Mouse (Mus musculus): ENCODE data around the gene Olfr1434. TPM values are rescaled to one million over a fixed set of nuclear protein-coding genes. Genes with fewer than 3 reads are reported as not detected.
"Not testable (repeated sequence)": the region's sequence is repeated elsewhere in the genome, so short reads cannot be mapped to it uniquely, and the experiment has no call there.

The Olfr1434 gene
- total RNA-seq (2014; fragmentation: Nextera tagmentation): not detected in 2 replicates
- 0.05 and 0.06 TPM in 2 replicates for total RNA-seq (2017)
- polyA plus RNA-seq (2012): not detected in 2 replicates

DNA sequence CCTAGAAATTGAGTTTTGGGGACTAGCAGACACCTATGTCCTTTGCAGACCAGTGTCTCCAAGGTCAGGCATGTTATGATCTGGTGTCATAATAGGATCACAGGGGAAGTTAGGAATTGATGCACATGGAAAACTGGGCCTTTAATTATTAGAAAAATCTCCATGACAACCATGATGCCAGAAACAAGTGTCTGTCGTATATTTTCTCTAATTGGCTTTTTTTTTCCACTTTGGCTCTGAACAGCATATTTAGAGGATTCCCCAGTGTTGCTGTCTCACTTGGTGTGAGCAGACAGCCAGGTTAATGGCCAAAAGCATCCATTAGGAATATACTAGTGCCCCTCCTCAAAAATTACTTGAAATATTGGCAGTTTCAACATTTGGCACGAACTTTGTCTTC is at the start of gene Olfr1434:
Gene Olfr1434, plus strand, starts transcription at position 301 of the 400 bp plus-strand sequence.
- no peak for ATAC-seq (ENCODE audit: extremely low read depth, insufficient number of reproducible peaks, low FRiP score, poor library complexity, severe bottlenecking)
- H3K4me3 ChIP-seq (ENCODE audit: low read depth, low read length): no peak within 1 kb of the TSS
- H3K36me3 ChIP-seq (replicated peaks): no peaks in the 10 kb centered on the region
- H3K27me3 ChIP-seq (ENCODE audit: insufficient read depth, low read length): no peaks in the 10 kb centered on the region
- DNase-seq (ENCODE audit: low spot score): no peak
- TF ChIP-seq TAL1 (conservative IDR thresholded peaks at IDR 0.05; ENCODE audit: low read depth, low read length) (no peak), CTCF (IDR thresholded peaks at IDR 0.05; ENCODE audit: low read depth, low read length) (no peak), POLR2AphosphoS5 (IDR thresholded peaks at IDR 0.05; ENCODE audit: insufficient replicate concordance, low read depth, low read length) (no peak), GATA2 (IDR thresholded peaks at IDR 0.05; ENCODE audit: borderline replicate concordance, low read depth, low read length) (no peak), GATA1 (IDR thresholded peaks at IDR 0.05; ENCODE audit: borderline replicate concordance, low read length) (no peak)
- H3K9me3 ChIP-seq (replicated peaks): no peaks in the 10 kb centered on the region
- no peaks in the 10 kb centered on the region for H3K4me1 ChIP-seq (ENCODE audit: insufficient read depth, low read depth, low read length)

DNA sequence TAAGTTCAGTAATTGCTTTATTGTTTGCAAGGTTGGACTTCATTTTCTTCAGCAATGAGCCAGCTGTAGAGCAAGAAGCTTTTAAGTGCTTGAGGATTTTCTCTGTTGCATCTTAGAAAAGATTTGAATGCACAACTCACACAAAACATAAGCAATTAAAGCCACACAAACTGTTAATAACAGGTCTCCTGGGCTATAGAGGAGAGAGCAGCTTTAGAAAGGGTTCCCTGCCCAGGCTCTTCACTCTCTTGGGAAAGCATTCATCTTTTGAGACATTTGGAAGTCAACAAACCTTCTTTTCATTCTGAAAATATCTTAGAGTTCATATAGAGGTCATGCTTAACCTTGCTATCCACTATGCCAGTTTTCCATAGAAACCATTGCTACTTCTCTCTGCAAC is 47.2 kb upstream of the Olfr1434 start, which contains the start of gene Olfr1432:
Gene Olfr1432, minus strand, starts transcription at position 101 of the 400 bp plus-strand sequence.
- not testable (repeated sequence) for H3K4me1 ChIP-seq (ENCODE audit: insufficient read depth, low read depth, low read length); H3K9me3 ChIP-seq (replicated peaks); H3K4me3 ChIP-seq (ENCODE audit: low read depth, low read length); H3K36me3 ChIP-seq (replicated peaks); DNase-seq (ENCODE audit: low spot score); ATAC-seq (ENCODE audit: extremely low read depth, insufficient number of reproducible peaks, low FRiP score, poor library complexity, severe bottlenecking); H3K27me3 ChIP-seq (ENCODE audit: insufficient read depth, low read length)

DNA sequence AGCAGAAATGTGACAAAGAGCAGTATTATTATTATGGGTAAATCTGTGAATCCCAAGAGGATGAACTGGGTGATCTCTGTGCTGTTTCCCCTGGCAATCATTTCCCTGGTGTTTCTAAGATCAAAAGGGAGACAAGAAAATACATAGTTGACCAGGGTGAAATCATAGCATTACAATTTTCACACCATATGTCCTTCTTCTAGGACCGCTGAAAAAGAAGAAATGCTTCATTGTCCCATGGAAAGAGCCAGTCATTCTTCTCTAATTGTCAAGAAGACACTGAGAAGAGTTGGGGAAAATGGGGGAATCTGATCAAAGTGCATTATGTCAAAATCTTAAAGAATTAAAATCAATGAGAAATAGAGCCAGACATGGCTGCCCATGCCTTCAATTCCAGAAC is 38.1 kb upstream of the Olfr1434 start, which contains the start of gene Olfr262:
Gene Olfr262, minus strand, starts transcription at position 101 of the 400 bp plus-strand sequence.
- ATAC-seq (ENCODE audit: extremely low read depth, insufficient number of reproducible peaks, low FRiP score, poor library complexity, severe bottlenecking) (no peak), DNase-seq (ENCODE audit: low spot score) (no peak)
- TF ChIP-seq TAL1 (conservative IDR thresholded peaks at IDR 0.05; ENCODE audit: low read depth, low read length): no peak
- no peak for TF ChIP-seq GATA2 (IDR thresholded peaks at IDR 0.05; ENCODE audit: borderline replicate concordance, low read depth, low read length)
- no peak for TF ChIP-seq CTCF (IDR thresholded peaks at IDR 0.05; ENCODE audit: low read depth, low read length)
- TF ChIP-seq GATA1 (IDR thresholded peaks at IDR 0.05; ENCODE audit: borderline replicate concordance, low read length): no peak
- no peak for TF ChIP-seq POLR2AphosphoS5 (IDR thresholded peaks at IDR 0.05; ENCODE audit: insufficient replicate concordance, low read depth, low read length)
- Histone ChIP-seq H3K4me3 (ENCODE audit: low read depth, low read length) (no peak within 1 kb of the TSS), H3K27me3 (ENCODE audit: insufficient read depth, low read length) (no peaks in the 10 kb centered on the region), H3K4me1 (ENCODE audit: insufficient read depth, low read depth, low read length) (no peaks in the 10 kb centered on the region), H3K9me3 (replicated peaks) (no peaks in the 10 kb centered on the region), H3K36me3 (replicated peaks) (no peaks in the 10 kb centered on the region)

DNA sequence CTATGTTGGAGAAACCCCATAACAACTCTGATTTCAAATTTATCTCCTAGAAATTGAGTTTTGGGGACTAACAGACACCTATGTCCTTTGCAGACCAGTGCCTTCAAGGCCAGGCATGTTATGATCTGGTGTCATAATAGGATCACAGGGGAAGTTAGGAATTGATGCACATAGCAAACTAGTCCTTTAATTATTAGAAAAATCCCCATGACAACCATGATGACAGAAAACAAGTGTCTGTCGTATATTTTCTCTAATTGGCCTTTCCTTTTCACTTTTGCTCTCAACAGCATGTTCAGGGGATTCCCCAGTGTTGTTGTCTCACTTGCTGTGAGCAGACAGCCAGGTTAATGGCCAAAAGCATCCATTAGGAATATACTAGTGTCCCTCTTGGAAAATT is 18.9 kb upstream of the Olfr1434 start, which contains the start of gene Olfr235:
Gene Olfr235, plus strand, starts transcription at position 301 of the 400 bp plus-strand sequence.
- TF ChIP-seq GATA1 (IDR thresholded peaks at IDR 0.05; ENCODE audit: borderline replicate concordance, low read length) (no peak), GATA2 (IDR thresholded peaks at IDR 0.05; ENCODE audit: borderline replicate concordance, low read depth, low read length) (no peak), TAL1 (conservative IDR thresholded peaks at IDR 0.05; ENCODE audit: low read depth, low read length) (no peak), POLR2AphosphoS5 (IDR thresholded peaks at IDR 0.05; ENCODE audit: insufficient replicate concordance, low read depth, low read length) (no peak), CTCF (IDR thresholded peaks at IDR 0.05; ENCODE audit: low read depth, low read length) (no peak)
- no peaks in the 10 kb centered on the region for H3K4me1 ChIP-seq (ENCODE audit: insufficient read depth, low read depth, low read length)
- H3K9me3 ChIP-seq (replicated peaks): no peaks in the 10 kb centered on the region
- no peaks in the 10 kb centered on the region for H3K27me3 ChIP-seq (ENCODE audit: insufficient read depth, low read length)
- DNase-seq (ENCODE audit: low spot score) (no peak), ATAC-seq (ENCODE audit: extremely low read depth, insufficient number of reproducible peaks, low FRiP score, poor library complexity, severe bottlenecking) (no peak)
- no peaks in the 10 kb centered on the region for H3K36me3 ChIP-seq (replicated peaks)
- H3K4me3 ChIP-seq (ENCODE audit: low read depth, low read length): no peak within 1 kb of the TSS

DNA sequence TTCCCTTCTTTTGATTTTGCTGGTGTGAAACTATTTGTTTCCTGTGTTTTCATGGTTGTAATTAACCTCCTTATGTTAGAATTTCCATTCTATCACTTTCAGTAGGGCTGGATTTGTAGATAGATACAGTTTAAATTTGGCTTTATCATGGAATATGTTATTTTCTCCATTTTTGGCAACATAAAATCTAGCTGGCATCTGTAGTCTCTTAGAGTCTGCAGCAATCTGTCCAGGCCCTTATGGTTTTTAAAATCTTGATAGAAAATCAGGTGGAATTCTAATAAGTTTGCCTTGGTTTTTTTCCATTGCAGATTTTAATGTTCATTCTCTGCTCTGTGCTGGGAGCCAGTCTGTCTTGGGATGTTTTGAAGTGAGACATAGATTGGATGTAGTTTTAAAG is 13.3 kb downstream of the Olfr1434 start:
- Histone ChIP-seq H3K27me3 (ENCODE audit: insufficient read depth, low read length) (no peaks in the 10 kb centered on the region), H3K4me1 (ENCODE audit: insufficient read depth, low read depth, low read length) (no peaks in the 10 kb centered on the region), H3K9me3 (replicated peaks) (no peaks in the 10 kb centered on the region), H3K36me3 (replicated peaks) (no peaks in the 10 kb centered on the region), H3K4me3 (ENCODE audit: low read depth, low read length) (no peak overlapping the region)
- TF ChIP-seq POLR2AphosphoS5 (IDR thresholded peaks at IDR 0.05; ENCODE audit: insufficient replicate concordance, low read depth, low read length) (no peak), GATA1 (IDR thresholded peaks at IDR 0.05; ENCODE audit: borderline replicate concordance, low read length) (no peak), TAL1 (conservative IDR thresholded peaks at IDR 0.05; ENCODE audit: low read depth, low read length) (no peak)
- no peak for ATAC-seq (ENCODE audit: extremely low read depth, insufficient number of reproducible peaks, low FRiP score, poor library complexity, severe bottlenecking)
- no peak for DNase-seq (ENCODE audit: low spot score)

DNA sequence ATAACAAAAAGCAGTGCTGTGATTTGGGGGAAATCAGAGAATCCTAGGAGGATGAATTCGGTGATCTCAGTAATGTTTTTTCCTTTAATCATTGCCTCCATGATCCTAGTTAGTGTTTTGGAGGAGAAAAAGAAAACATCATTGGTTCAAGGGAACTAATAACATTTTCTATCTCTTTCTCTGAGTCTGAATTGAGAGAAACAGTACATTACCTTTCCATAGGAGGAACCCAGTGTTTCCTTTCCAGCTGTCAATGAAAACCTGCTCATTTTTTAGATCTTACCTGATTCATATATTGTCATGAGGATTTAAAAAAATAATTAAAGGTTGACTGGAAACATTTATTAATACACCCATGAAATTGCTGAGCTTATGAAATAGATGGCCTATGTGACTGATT is 19.4 kb downstream of the Olfr1434 start, which contains the start of gene Olfr1436:
Gene Olfr1436, minus strand, starts transcription at position 101 of the 400 bp plus-strand sequence.
- not testable (repeated sequence) for H3K36me3 ChIP-seq (replicated peaks); H3K4me3 ChIP-seq (ENCODE audit: low read depth, low read length); H3K9me3 ChIP-seq (replicated peaks); DNase-seq (ENCODE audit: low spot score); H3K27me3 ChIP-seq (ENCODE audit: insufficient read depth, low read length); ATAC-seq (ENCODE audit: extremely low read depth, insufficient number of reproducible peaks, low FRiP score, poor library complexity, severe bottlenecking); H3K4me1 ChIP-seq (ENCODE audit: insufficient read depth, low read depth, low read length)

DNA sequence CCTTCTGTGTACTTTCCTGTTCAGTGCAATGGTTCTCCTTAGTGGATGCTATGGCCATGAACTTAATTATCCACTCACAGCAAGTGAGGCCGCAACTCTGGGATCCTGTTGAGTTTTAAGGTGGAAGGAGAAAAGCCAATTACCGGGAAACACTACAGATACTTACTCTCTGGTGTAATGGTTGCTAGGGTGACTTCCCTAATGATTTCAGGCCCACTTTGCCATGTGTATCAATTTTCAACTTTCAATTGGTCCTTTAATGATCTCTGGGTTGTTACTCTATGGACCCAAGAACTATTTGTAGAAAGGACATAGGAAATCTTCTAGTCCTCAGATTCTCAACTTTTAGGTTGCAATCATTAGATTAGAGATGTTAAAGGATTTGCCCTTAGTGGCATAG is 45.3 kb downstream of the Olfr1434 start, which contains the start of gene Olfr1437:
Gene Olfr1437, minus strand, starts transcription at position 101 of the 400 bp plus-strand sequence.
- no peak for TF ChIP-seq CTCF (IDR thresholded peaks at IDR 0.05; ENCODE audit: low read depth, low read length)
- TF ChIP-seq TAL1 (conservative IDR thresholded peaks at IDR 0.05; ENCODE audit: low read depth, low read length): no peak
- TF ChIP-seq GATA2 (IDR thresholded peaks at IDR 0.05; ENCODE audit: borderline replicate concordance, low read depth, low read length): no peak
- no peak for TF ChIP-seq POLR2AphosphoS5 (IDR thresholded peaks at IDR 0.05; ENCODE audit: insufficient replicate concordance, low read depth, low read length)
- no peak for TF ChIP-seq GATA1 (IDR thresholded peaks at IDR 0.05; ENCODE audit: borderline replicate concordance, low read length)
- DNase-seq (ENCODE audit: low spot score) (no peak), ATAC-seq (ENCODE audit: extremely low read depth, insufficient number of reproducible peaks, low FRiP score, poor library complexity, severe bottlenecking) (no peak)
- Histone ChIP-seq H3K36me3 (replicated peaks) (no peaks in the 10 kb centered on the region), H3K9me3 (replicated peaks) (no peaks in the 10 kb centered on the region), H3K4me3 (ENCODE audit: low read depth, low read length) (no peak within 1 kb of the TSS), H3K4me1 (ENCODE audit: insufficient read depth, low read depth, low read length) (no peaks in the 10 kb centered on the region), H3K27me3 (ENCODE audit: insufficient read depth, low read length) (no peaks in the 10 kb centered on the region)

Other genes starting within 250 kb of the Olfr1434 start
- gene Olfr1423, start 238.5 kb upstream of the Olfr1434 start, total RNA-seq (2014; fragmentation: Nextera tagmentation): not detected in 2 replicates
- gene Olfr1423, start 238.5 kb upstream of the Olfr1434 start, total RNA-seq (2017): 0.05 and 0.12 TPM in 2 replicates
- gene Olfr1423, start 238.5 kb upstream of the Olfr1434 start, polyA plus RNA-seq (2012): not detected in 2 replicates
- not detected in 2 replicates for gene Olfr1424, start 217.2 kb upstream of the Olfr1434 start, total RNA-seq (2014; fragmentation: Nextera tagmentation)
- not detected in 2 replicates for gene Olfr1424, start 217.2 kb upstream of the Olfr1434 start, total RNA-seq (2017)
- gene Olfr1424, start 217.2 kb upstream of the Olfr1434 start, polyA plus RNA-seq (2012): not detected in 2 replicates
- not detected in 2 replicates for gene Olfr1425, start 202.1 kb upstream of the Olfr1434 start, total RNA-seq (2014; fragmentation: Nextera tagmentation)
- gene Olfr1425, start 202.1 kb upstream of the Olfr1434 start, total RNA-seq (2017): 0.17 and 0.44 TPM in 2 replicates
- not detected in 2 replicates for gene Olfr1425, start 202.1 kb upstream of the Olfr1434 start, polyA plus RNA-seq (2012)
- gene Olfr1426, start 187.8 kb upstream of the Olfr1434 start, total RNA-seq (2014; fragmentation: Nextera tagmentation): not detected in 2 replicates
- 0.11 and 0.12 TPM in 2 replicates for gene Olfr1426, start 187.8 kb upstream of the Olfr1434 start, total RNA-seq (2017)
- not detected in 2 replicates for gene Olfr1426, start 187.8 kb upstream of the Olfr1434 start, polyA plus RNA-seq (2012)
- not detected in 2 replicates for gene Olfr1427, start 176.5 kb upstream of the Olfr1434 start, total RNA-seq (2014; fragmentation: Nextera tagmentation)
- gene Olfr1427, start 176.5 kb upstream of the Olfr1434 start, total RNA-seq (2017): 0.05 TPM in 1 of 2 replicates, not detected in the other
- gene Olfr1427, start 176.5 kb upstream of the Olfr1434 start, polyA plus RNA-seq (2012): not detected in 2 replicates
- not detected in 2 replicates for gene Olfr1428, start 164.0 kb upstream of the Olfr1434 start, total RNA-seq (2014; fragmentation: Nextera tagmentation)
- gene Olfr1428, start 164.0 kb upstream of the Olfr1434 start, total RNA-seq (2017): 0.12 and 0.22 TPM in 2 replicates
- not detected in 2 replicates for gene Olfr1428, start 164.0 kb upstream of the Olfr1434 start, polyA plus RNA-seq (2012)
- not detected in 2 replicates for gene Olfr76, start 156.7 kb upstream of the Olfr1434 start, total RNA-seq (2014; fragmentation: Nextera tagmentation)
- 0.33 TPM in 1 of 2 replicates, not detected in the other for gene Olfr76, start 156.7 kb upstream of the Olfr1434 start, total RNA-seq (2017)
- gene Olfr76, start 156.7 kb upstream of the Olfr1434 start, polyA plus RNA-seq (2012): not detected in 2 replicates
- not detected in 2 replicates for gene Olfr1555-ps1, start 109.7 kb upstream of the Olfr1434 start, total RNA-seq (2014; fragmentation: Nextera tagmentation)
- gene Olfr1555-ps1, start 109.7 kb upstream of the Olfr1434 start, total RNA-seq (2017): 0.11 TPM in 1 of 2 replicates, not detected in the other
- not detected in 2 replicates for gene Olfr1555-ps1, start 109.7 kb upstream of the Olfr1434 start, polyA plus RNA-seq (2012)
- not detected in 2 replicates for gene Olfr1431, start 79.2 kb upstream of the Olfr1434 start, total RNA-seq (2014; fragmentation: Nextera tagmentation)
- 0.12 and 0.16 TPM in 2 replicates for gene Olfr1431, start 79.2 kb upstream of the Olfr1434 start, total RNA-seq (2017)
- not detected in 2 replicates for gene Olfr1431, start 79.2 kb upstream of the Olfr1434 start, polyA plus RNA-seq (2012)
- gene Olfr1432, start 47.3 kb upstream of the Olfr1434 start, total RNA-seq (2014; fragmentation: Nextera tagmentation): not detected in 2 replicates
- gene Olfr1432, start 47.3 kb upstream of the Olfr1434 start, total RNA-seq (2017): 0.12 and 0.38 TPM in 2 replicates
- not detected in 2 replicates for gene Olfr1432, start 47.3 kb upstream of the Olfr1434 start, polyA plus RNA-seq (2012)
- gene Olfr262, start 38.2 kb upstream of the Olfr1434 start, total RNA-seq (2014; fragmentation: Nextera tagmentation): not detected in 2 replicates
- 0.11 TPM in 1 of 2 replicates, not detected in the other for gene Olfr262, start 38.2 kb upstream of the Olfr1434 start, total RNA-seq (2017)
- not detected in 2 replicates for gene Olfr262, start 38.2 kb upstream of the Olfr1434 start, polyA plus RNA-seq (2012)
- gene Olfr235, start 18.8 kb upstream of the Olfr1434 start, total RNA-seq (2014; fragmentation: Nextera tagmentation): not detected in 2 replicates
- gene Olfr235, start 18.8 kb upstream of the Olfr1434 start, total RNA-seq (2017): 0.06 and 0.22 TPM in 2 replicates
- gene Olfr235, start 18.8 kb upstream of the Olfr1434 start, polyA plus RNA-seq (2012): not detected in 2 replicates
- not detected in 2 replicates for gene Olfr1436, start 19.3 kb downstream of the Olfr1434 start, total RNA-seq (2014; fragmentation: Nextera tagmentation)
- gene Olfr1436, start 19.3 kb downstream of the Olfr1434 start, total RNA-seq (2017): 0.22 TPM in 1 of 2 replicates, not detected in the other
- not detected in 2 replicates for gene Olfr1436, start 19.3 kb downstream of the Olfr1434 start, polyA plus RNA-seq (2012)
- not detected in 2 replicates for gene Olfr1437, start 45.2 kb downstream of the Olfr1434 start, total RNA-seq (2014; fragmentation: Nextera tagmentation)
- gene Olfr1437, start 45.2 kb downstream of the Olfr1434 start, total RNA-seq (2017): 0.17 and 0.27 TPM in 2 replicates
- not detected in 2 replicates for gene Olfr1437, start 45.2 kb downstream of the Olfr1434 start, polyA plus RNA-seq (2012)
- not detected in 2 replicates for gene Olfr1438-ps1, start 56.1 kb downstream of the Olfr1434 start, total RNA-seq (2014; fragmentation: Nextera tagmentation)
- gene Olfr1438-ps1, start 56.1 kb downstream of the Olfr1434 start, total RNA-seq (2017): 0.06 and 0.11 TPM in 2 replicates
- gene Olfr1438-ps1, start 56.1 kb downstream of the Olfr1434 start, polyA plus RNA-seq (2012): not detected in 2 replicates
- gene Olfr1440, start 107.4 kb downstream of the Olfr1434 start, total RNA-seq (2014; fragmentation: Nextera tagmentation): not detected in 2 replicates
- gene Olfr1440, start 107.4 kb downstream of the Olfr1434 start, total RNA-seq (2017): 0.06 and 0.16 TPM in 2 replicates
- not detected in 2 replicates for gene Olfr1440, start 107.4 kb downstream of the Olfr1434 start, polyA plus RNA-seq (2012)
- not detected in 2 replicates for gene Olfr1441, start 137.6 kb downstream of the Olfr1434 start, total RNA-seq (2014; fragmentation: Nextera tagmentation)
- 0.11 and 0.12 TPM in 2 replicates for gene Olfr1441, start 137.6 kb downstream of the Olfr1434 start, total RNA-seq (2017)
- not detected in 2 replicates for gene Olfr1441, start 137.6 kb downstream of the Olfr1434 start, polyA plus RNA-seq (2012)
- not detected in 2 replicates for gene Pfpl, start 148.1 kb downstream of the Olfr1434 start, total RNA-seq (2014; fragmentation: Nextera tagmentation)
- 0.06 and 0.11 TPM in 2 replicates for gene Pfpl, start 148.1 kb downstream of the Olfr1434 start, total RNA-seq (2017)
- gene Pfpl, start 148.1 kb downstream of the Olfr1434 start, polyA plus RNA-seq (2012): not detected in 2 replicates
- gene Mpeg1, start 180.9 kb downstream of the Olfr1434 start, total RNA-seq (2014; fragmentation: Nextera tagmentation): not detected in 2 replicates
- 0.06 and 0.22 TPM in 2 replicates for gene Mpeg1, start 180.9 kb downstream of the Olfr1434 start, total RNA-seq (2017)
- gene Mpeg1, start 180.9 kb downstream of the Olfr1434 start, polyA plus RNA-seq (2012): not detected in 2 replicates
- gene Dtx4, start 221.6 kb downstream of the Olfr1434 start, total RNA-seq (2014; fragmentation: Nextera tagmentation): not detected in 2 replicates
- gene Dtx4, start 221.6 kb downstream of the Olfr1434 start, total RNA-seq (2017): 0.06 and 0.27 TPM in 2 replicates
- not detected in 2 replicates for gene Dtx4, start 221.6 kb downstream of the Olfr1434 start, polyA plus RNA-seq (2012)